Mouse (Mus musculus) cortical plate, adult 2 months (tissue): ENCODE results near the gene Tas1r2.

ENCODE experiments used
- CTCF ChIP-seq: fragments of 200-500 bp; IDR thresholded peaks from 2 replicates; pipeline ENCODE4 v1.5.1; 2011; ENCODE audit warnings: mild to moderate bottlenecking, control low read depth, low read length; ENCODE audit not compliant: insufficient read depth; ENCODE audit errors: extremely low read depth
- POLR2A ChIP-seq: fragments of 200-500 bp; IDR thresholded peaks from 2 replicates; pipeline ENCODE4 v1.6.1; 2011; ENCODE audit warnings: mild to moderate bottlenecking, low read length, control low read depth; ENCODE audit not compliant: insufficient read depth; ENCODE audit errors: extremely low read depth

DNA sequence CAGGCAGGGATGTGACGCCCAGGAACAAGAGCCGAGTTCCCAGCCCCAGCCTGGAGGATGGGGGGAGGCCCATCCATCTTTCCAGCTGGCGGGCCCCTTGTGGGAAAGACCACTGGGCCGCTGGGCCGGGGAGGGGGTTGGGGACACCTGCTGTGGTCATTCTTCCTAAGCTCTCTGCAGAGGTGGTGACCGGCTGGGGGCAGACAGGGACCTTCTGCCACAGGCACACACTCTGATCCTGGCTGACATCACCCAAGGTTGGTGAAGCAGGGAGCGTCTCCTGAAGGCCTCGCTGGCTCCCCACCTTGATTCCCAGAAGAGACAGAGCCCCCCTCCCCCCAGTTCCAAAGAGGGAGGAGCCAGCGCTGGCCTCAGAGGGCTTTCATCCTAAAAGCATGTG, 44.4 kb downstream of the Tas1r2 start:
- TF ChIP-seq CTCF (no peak), POLR2A (no peak)
